8 mouse cellular contexts compared by ENCODE assay signal in the genomic region with DNA sequence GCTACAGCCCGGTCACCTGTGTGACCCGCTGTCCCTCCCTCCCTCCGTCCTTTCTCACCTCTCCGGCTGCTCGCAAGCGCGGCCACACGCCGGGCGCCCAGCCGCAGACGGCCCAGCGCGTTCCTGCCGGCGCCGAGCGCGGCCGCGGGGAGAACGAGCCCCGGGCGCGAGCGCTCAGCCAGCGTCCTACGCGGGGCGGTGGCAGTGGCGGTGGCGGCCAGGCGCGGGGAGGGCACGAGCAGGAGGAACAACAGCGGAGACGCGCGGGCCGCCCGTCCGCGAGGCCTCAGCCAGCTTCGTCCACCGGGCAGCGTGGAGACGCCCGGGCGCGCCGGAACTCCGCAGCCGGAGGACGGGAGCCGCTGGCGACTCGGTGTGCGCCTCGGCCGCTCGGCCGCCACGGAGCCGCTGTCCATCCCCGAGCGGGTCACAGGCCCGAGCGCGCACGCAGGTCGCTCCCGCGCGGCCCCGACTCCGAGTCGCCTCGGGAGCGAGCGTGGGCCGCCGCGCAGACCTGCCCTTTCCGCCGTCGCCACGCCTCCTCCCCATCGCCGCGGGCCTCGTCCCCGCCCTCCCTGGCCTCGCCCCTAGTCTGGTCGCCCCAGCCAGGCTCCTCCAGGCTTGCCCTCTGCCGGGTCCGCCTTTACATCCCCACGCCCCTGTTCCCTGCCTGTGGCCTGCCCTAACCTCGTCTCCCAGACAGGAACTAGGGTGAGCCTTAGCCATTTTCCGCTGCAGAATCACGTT. TPM values are rescaled to one million over a fixed set of nuclear protein-coding genes. Genes with fewer than 3 reads are reported as not detected.
A peak's percentile ranks its signal among the peaks of the same experiment; 100 is the strongest.
DNase-seq lines count a peak whose midpoint lies in the region; ATAC-seq lines count a peak whose summit lies in the region.

A gene (minus strand): TSS at position 481 of the 747 bp plus-strand sequence.

- peak within 1 kb of the TSS; percentile 87 for H3K27ac ChIP-seq in hindbrain, embryonic 15.5 days (replicated peaks)

- DNase-seq in ZHBTc4 (ENCODE audit: low read depth, low spot score) = peak; percentile 99
- DNase-seq in cerebellum, postnatal 4 days (ENCODE audit: low spot score in 2 of 2) = peak; percentile 72 to 89
- peak; percentile 95 for DNase-seq in gastrocnemius, adult 18-20 months (ENCODE audit: low spot score)
- DNase-seq in left cerebral cortex, adult 18-20 months (ENCODE audit: low spot score in 2 of 2) = peak; percentile 81 to 90
- peak; percentile 97 to 98 for DNase-seq in lung, postnatal 4 days
- DNase-seq in retina, postnatal 1 day = peak; percentile 95
- peak; percentile 87 to 91 for DNase-seq in urinary bladder, adult 18-20 months (ENCODE audit: low spot score in 2 of 2)

- H3K4me3 ChIP-seq in hindbrain, embryonic 15.5 days = peak within 1 kb of the TSS; percentile 55

- 0 out of 2 replicates have a peak, but pooled peaks cover 2% of the 10 kb centered on the region for H3K27me3 ChIP-seq in hindbrain, embryonic 15.5 days

- peak within 1 kb of the TSS; percentile 56 for H3K9ac ChIP-seq in hindbrain, embryonic 15.5 days

- peak; percentile 93 for ATAC-seq in hindbrain, embryonic 15.5 days (ENCODE audit: low FRiP score, low read depth)

- 0% methylated on average over 86 of the region's 100 CpGs for WGBS in hindbrain, embryonic 15.5 days

- H3K9me3 ChIP-seq in hindbrain, embryonic 15.5 days = no peaks in the 10 kb centered on the region

- no peaks in the 10 kb centered on the region for H3K36me3 ChIP-seq in hindbrain, embryonic 15.5 days

- peak within 1 kb of the TSS; percentile 77 for H3K4me2 ChIP-seq in hindbrain, embryonic 15.5 days

- peaks cover 17% of the 10 kb centered on the region for H3K4me1 ChIP-seq in hindbrain, embryonic 15.5 days (replicated peaks)

RNA-seq across cellular contexts. Expression of the gene that starts here (rescaled TPM):
- total RNA-seq in gastrocnemius, adult 18-20 months (2021) = 10 to 100 TPM; 30.3 to 31.7 TPM
- 8.1 and 8.2 TPM in 2 replicates for polyA plus RNA-seq in hindbrain, embryonic 15.5 days (2015; fragmentation: Nextera tagmentation; extraction: Ambion mirVana)
- total RNA-seq in left cerebral cortex, adult 18-20 months (2021) = 10 to 100 TPM; 17.1 to 17.9 TPM

Comparison
In these comparisons a context has a peak if more than half of its experiments do, and no peak if none do; other contexts are left out.
1. Peak in every context shown above with its lines: DNase-seq, ATAC-seq, H3K4me3 ChIP-seq and H3K27ac ChIP-seq.